Mouse (Mus musculus): ENCODE measurements around the gene Slc30a6.

The Slc30a6 gene

GRCm38 (mm10) chr17:74395383-74396065, at the start of gene Slc30a6:
Gene Slc30a6 (plus strand): TSS chr17:74395608.
- peak; percentile 95 to 96 for DNase-seq

- no peak for DNase-seq
Measured at GRCm38 (mm10) chr17:74363592-74363991, 31.8 kb upstream of the Slc30a6 start.

GRCm38 (mm10) chr17:74376916-74377315, 18.5 kb upstream of the Slc30a6 start:
- no peak for DNase-seq

DNA sequence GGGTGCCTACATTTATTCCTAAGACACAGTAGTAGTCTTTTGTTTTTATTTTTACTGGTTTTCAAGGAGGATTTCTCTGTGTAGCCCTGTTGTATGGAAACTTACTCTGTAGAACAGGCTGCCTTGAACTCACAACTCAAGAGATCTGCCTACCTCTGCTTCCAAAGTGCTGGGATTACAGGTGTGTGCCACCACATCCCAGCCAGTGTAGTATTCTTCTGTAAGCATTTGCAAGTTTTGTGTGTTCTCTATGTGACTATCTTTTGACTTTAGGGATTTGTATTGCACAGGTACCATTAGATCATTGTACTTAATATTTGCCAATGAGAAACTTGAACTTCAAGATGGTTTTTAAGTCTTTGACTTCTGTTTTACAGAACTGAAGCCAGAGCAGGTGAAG, 8.8 kb upstream of the Slc30a6 start:
- DNase-seq, result no peak

DNA sequence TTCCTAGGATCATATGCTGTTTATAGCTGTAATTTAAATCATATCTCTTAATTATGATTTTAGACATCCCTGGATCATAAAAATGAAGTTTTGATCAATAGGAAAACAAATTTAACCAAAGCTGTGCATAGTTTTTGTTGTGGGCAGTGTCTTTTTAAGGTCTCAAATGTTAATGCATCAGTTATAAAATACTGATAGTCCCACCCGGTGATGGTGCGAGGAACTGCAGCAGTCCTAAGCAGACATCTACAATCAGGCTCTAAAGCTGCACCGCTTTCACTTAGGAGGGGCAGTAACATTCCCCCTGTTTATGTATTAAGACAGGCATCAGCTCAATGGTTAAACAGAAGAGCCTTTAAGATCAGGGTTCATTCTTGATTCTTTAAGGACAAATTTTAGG, 5.6 kb upstream of the Slc30a6 start:
- DNase-seq, result no peak

GRCm38 (mm10) chr17:74394381-74394780, 1.0 kb upstream of the Slc30a6 start:
- no peak for DNase-seq

DNA sequence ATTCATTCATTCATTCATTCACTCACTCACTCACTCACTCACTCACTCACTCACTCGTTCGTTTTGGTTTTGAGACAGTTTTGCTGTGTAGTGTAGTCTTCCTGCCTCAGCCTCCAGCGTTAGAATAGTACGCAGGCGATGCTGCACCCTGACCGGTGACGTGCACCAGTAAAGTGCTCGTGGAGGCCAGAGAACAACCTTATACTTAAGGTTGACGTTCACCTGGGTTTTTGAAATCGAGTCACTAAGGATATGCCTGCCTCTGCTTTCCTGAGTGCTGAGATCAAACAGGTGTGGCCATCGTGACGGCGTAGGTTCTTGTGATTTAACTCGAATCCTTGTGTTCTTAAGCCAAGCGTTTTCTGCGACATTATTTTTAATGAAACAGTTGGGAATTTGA, 553 bp upstream of the Slc30a6 start:
- DNase-seq, result peak; percentile 23 to 32

GRCm38 (mm10) chr17:74396766-74397165, 1.4 kb downstream of the Slc30a6 start:
- DNase-seq, result no peak

- DNase-seq, result no peak
Measured at GRCm38 (mm10) chr17:74397173-74397572, 1.8 kb downstream of the Slc30a6 start.

- DNase-seq, result no peak
Measured at GRCm38 (mm10) chr17:74402486-74403222, 7.2 kb downstream of the Slc30a6 start.

DNA sequence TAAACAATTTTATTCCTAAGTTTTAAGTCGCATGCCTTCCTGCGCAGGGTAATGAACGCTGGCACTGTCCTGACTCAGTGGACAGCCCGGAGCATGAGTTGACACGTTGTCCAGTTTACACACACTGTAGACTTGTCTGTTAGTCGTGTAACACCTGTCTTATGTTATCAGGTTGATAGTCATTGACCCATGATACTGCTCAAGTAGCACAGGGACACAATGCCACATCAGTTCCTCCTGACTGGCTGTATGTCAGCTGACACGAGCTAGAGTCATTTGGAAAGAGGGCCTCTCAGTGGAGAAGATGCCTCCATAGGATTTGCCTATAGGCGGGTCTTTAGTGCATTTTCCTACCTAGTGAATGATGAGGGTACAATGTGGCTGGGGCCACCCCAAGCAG, 11.1 kb downstream of the Slc30a6 start:
- DNase-seq, result no peak

- DNase-seq, result no peak
Measured at GRCm38 (mm10) chr17:74409722-74410121, 14.3 kb downstream of the Slc30a6 start.

GRCm38 (mm10) chr17:74413324-74413723, 17.9 kb downstream of the Slc30a6 start:
- no peak for DNase-seq

DNA sequence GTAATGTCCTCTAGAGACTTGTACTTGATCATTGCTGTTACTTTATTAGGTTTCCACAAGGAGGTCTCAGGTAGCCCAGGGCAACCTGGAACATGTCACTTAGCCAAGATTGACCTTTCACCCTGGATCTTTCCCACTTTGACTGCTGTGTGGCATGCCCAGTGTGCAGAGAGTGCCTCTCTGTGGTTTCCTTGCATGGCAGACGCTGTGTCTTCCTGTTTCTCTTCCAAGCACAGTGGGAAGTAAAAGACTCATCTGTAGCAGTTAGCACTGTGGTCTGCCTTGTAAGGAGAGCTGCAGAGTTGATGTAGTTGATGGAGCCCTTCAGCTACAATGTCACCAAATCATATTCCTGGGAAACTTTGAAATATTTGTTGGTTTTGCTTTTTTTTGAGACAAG, 19.3 kb downstream of the Slc30a6 start:
- DNase-seq, result no peak

DNA sequence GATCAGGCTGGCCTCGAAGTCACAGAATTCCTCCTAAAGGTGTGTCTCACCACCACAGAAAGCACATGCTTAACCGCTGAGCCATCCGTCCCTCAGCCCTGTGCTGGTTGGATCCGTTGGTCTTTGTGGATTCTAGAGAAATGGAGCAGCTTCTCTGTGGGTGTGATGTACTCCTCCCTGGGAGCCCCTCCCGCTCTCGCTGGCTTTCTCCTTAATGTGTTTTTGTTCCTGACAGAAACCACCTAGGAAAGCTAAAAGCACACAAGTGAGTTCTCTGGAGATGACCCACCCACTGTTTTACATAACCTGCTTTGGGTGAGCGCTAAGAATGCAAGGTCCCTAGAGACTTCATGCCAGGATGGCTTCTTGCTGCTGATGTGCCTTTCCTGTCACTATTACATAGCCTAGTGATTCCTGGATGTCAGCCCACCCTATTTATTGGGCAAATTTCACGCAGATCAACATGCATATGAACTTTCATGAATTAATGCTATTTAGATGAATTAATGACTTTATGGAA, 21.5 kb downstream of the Slc30a6 start:
- DNase-seq, result peak; percentile 10 to 21

GRCm38 (mm10) chr17:74418171-74418570, 22.8 kb downstream of the Slc30a6 start:
- DNase-seq, result no peak

DNA sequence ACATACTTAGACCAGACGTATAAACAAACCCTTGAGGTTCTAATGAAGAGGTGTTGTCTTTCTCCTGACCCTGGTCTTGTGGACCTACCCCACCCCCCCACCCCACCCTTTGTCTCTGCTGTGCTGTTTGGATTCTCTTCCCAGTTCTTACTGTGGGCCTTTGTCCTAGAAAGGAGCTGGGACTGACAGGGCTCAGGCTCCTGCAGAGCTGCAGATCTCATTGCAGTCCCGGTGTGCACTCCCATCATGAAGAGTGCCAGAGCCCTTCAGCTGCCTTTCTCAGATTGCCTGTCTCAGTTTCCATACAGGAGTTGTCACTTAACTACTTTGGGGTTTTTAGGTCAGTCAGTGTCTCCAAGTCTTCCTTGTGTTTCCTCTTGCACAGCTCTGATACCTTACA, 25.2 kb downstream of the Slc30a6 start:
- DNase-seq, result no peak

DNA sequence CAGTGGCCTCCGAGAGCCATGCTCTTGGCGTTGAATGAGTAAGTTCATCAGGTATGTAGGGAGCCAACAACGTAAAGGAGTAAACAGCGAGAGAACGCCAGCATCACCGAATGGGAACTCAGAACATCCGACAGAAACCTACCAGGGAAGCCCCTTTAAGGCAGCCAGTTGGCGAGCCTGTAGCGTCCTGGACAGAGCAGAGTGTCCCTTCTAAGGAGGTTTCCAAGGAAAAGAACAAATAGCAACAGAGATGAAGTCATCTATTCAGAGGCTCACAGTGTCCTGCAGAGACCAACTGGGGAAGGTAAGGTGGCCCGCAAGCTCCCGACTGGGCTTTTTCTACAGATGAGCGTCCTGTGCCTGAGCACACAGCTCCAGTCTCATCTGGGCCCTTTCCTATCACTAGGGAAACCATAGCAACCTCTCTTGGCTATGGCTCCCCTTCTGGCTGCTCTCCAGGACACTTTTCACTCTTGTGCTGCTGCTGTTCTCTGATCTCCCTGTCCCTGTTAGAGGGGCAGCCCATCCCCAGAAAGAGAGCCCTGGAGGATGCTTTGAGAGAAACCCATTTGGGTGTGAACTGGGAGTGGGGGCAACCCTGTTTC, 29.1 kb downstream of the Slc30a6 start:
- no peak for DNase-seq

DNA sequence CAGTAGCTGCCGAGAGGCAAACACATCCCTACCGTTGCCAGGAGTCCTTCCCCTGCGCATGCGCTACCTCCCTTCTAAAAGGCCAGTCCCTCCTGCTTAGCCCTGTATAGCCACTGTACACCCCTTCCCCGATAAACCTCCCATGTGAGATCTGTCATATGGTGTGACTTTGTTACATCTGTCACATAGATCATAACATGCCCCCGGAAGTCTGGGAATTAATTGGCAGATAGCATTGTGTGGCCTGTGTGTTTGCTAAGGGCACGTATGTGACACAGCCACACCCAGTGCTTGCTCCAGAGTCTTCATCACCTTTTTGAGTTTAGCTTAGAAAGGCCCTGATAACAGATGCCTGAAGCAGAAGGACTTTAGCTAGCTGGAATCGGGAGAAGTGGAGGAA, 34.7 kb downstream of the Slc30a6 start:
- DNase-seq, result no peak

DNA sequence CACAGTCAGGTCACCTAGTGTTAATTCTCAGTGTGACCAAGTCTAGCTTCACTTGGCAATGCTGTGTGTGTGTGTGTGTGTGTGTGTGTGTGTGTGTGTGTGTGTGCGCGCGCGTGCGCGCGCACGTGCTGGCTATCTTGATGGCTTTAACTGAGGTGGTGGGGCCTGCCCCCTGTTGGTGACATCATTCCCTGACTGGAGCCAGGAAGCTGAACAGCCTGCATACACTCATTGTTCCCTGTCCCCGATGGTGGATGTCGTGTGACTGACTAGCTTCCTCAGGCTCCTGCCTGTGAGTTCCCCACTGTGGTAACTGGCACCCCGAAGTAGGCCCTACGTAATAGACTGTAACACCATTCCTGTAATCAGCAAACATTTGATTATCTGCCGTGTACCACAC, 36.1 kb downstream of the Slc30a6 start:
- DNase-seq, result no peak

- no peak for DNase-seq
Measured at GRCm38 (mm10) chr17:74432631-74433030, 37.2 kb downstream of the Slc30a6 start.

DNA sequence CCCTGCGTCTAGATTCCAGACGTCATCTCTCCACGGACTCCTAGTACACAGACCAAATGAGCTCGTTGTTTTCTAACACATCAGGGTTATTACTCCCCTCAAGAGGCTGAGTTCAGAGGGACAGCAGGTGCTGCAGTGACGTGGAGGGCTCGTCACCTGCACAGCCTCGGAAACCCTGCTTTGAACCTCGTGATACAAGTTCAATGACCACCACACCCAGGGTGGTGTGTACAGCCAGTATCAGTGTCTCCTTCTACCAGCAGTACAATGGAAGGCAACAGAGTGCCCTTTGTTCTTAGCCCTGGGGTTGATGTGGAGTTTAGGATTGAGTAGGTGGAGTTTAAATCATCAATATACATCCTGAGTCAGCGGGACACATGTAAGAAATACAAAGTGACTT, 42.4 kb downstream of the Slc30a6 start:
- no peak for DNase-seq

DNA sequence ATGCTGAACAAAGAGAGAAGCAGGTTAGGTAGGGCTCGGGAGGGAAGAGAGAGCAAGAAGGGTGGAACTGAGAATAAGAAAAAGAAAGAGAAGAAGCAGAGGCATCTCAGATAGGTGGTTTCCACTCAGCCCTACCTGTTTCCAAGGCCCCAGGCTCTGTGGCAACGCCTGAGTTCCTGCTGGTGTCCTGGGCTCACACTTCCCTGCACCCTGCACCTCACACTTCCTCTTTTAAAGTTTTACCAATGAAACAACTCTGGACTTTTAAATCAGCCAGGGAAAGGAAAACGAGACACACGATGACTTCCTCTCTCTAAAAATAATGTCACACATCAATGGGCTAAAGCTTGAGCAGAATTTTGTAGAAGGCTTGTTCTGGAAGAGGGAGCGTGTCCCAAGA, 45.1 kb downstream of the Slc30a6 start:
- DNase-seq, result peak; percentile 42 to 43

DNA sequence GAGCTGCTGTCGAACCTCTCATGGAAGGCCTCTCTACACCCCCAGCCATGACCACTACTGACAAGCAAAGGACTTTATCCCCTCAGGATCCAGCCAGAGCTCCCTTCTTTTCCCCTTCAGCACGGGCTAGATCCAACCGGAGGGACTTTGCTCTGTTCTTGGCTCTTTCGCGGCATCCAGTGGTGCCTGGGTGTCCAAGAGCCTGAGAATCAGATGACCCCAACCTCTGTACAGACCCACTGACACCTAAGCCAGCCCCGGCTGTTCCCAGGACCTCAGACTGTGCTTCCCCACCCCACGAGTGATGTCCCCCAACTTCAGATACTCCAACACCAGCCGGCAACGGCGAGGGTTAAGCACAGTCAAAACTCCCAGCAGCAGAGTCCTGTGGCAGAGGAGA, 54.4 kb downstream of the Slc30a6 start:
- no peak for DNase-seq
